Mouse (Mus musculus) testis, adult 2 months (tissue): ENCODE results near the gene Spock1.

Source experiments
- CTCF ChIP-seq: fragments of 200-500 bp; IDR thresholded peaks from 2 replicates; pipeline ENCODE4 v1.5.1; 2012; ENCODE audit warnings: low read depth, mild to moderate bottlenecking, inconsistent platforms, low read length, moderate library complexity; ENCODE audit not compliant: control insufficient read depth, insufficient read depth, insufficient replicate concordance
- POLR2A ChIP-seq: fragments of 200-500 bp; IDR thresholded peaks from 2 replicates; pipeline ENCODE4 v1.6.1; 2012; ENCODE audit warnings: low read depth, mild to moderate bottlenecking, inconsistent platforms, low read length, moderate library complexity; ENCODE audit not compliant: control insufficient read depth

DNA sequence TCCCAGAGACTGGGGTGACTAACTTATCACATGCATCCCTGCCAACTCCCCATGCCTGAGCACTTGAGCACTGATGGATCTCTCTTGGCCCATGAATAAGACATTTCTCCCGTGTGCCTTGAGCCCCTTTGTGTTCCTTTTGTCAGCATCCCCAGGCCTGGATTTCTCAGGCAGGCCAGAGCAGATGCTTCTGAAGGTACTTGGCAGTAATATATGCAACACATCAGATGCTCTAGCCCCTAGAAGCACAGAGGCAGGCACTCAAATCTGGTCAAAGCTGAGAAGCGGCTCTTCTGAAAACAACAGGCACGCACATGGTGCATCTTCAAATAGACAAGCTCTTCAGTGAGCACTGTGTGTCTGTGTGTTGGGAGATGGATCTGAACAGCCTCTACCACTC lies 151.8 kb downstream of the Spock1 start:
- TF ChIP-seq CTCF (no peak), POLR2A (no peak)
